Mouse (Mus musculus) testis, postnatal 10 days (tissue): ENCODE results near the gene Rgl1.

Experiments
- DNase-seq: peaks from one replicate; pipeline ENCODE4 v3.0.0; 2021; ENCODE audit warnings: low spot score

Gene Rgl1

DNA sequence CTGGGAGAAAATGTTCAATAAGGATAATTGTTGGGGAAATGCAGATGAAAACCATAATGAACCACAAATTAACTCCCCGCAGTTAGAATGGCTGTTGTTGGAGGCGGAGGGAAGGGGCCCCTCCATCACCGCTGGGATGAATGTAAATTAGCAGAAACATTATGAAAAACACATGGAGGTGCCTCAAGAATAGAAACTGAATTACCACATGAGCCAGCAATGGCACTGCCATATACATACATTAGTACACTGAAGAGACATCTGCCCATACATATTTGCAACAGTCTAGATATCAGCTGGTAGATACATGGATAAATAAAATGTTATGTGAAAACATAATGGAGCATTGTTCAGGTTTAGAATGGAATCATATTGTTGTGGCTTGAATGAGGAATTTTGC lies 51.7 kb downstream of the Rgl1 start:
- no peak for DNase-seq

DNA sequence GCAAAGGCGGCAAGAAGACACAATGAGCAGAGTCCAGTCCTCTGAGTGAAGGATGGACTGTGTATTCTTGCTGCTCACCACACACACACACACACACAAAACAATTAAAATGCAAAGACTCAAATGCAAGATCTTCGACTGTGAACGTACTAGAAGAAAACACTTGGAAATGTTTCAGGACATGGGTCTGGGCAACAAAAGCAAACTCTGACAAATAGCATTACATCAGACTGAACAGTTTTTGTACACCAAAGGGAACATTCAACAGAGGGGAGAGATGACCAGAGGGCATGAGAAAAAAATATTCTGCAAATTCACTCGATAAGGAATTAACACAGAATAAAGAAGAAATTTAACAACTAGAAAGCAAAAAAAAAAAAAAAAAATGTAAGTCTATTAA lies 52.2 kb downstream of the Rgl1 start:
- no peak for DNase-seq

DNA sequence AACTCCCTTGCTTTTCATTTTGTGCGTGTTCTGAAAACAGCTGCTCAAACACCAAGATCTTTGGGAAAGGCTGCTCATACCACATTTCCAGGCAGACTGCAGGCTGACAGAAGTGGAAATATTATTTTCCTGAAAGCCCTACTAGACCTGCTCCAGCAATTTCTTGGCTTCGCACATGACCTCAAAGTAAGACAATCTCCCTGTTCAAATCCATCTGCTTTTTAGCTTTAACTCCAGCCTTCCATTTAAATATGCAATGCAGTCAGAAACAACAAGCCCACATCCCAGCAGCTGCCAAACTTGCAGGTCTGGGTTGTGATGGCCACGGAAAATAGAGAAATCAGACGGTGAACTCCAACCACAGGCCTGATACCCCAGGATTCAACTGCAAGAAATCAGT lies 55.1 kb downstream of the Rgl1 start:
- no peak for DNase-seq

- no peak for DNase-seq
Measured at GRCm38 (mm10) chr1:152707560-152707959, 58.6 kb downstream of the Rgl1 start.

DNA sequence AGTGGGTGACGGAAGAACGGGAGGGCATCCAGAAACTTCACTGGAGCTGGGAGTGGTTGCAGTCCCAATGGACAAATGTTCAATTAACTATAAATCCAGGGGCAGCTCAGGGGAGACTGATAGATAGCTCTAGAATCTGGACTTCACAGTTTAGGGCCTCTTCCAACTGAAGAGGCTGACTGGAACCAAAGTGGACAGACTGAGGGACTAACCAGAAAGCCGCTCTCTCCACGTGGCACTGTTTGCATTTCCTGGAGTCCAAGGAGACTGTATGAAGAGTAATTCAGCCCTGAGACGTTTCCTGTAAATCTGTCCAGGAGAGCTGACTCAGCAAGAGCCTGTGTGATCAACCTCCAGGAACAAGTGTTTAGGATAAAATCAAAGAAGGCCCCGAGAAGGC lies 62.2 kb downstream of the Rgl1 start:
- DNase-seq: no peak

DNA sequence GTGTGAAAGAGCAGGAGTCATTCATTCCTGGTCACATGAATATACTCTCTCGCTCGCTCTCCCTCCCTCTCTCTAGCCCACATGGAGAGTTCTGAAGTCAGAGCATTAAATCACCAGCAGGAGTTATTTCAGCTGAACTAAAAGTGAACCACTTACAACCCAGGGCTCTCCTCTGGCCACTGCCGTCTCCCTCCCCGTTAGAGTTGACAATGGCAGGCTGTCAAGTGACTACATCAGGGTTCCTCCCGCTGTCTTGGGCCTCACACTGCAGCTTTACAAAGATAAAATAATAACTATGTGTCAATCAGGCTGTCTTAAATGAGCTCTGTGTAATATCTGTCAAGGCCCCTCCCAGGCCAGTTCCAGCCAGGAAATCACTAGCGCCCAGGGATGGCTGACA lies 63.2 kb downstream of the Rgl1 start:
- DNase-seq: peak; percentile 47

GRCm38 (mm10) chr1:152701066-152701465 lies 65.1 kb downstream of the Rgl1 start:
- DNase-seq: no peak

DNA sequence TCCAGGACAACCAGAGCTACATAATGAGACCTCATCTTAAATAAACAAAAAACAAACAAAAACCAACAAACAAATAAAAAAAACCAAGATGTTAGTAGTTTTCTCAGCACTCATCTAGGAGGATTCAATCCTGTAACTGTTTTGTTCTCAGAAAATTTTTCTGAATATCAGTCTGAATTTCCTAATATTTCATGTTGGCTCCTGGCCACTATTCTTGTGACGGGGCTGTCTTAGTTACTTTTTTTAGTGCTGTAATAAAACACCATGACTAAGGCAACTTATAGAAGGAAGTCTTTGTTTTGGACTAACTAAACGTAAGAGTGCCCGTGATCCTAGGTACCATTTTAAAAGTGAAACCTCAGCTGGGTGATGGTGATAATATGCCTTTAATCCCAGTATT lies 68.8 kb downstream of the Rgl1 start:
- no peak for DNase-seq

DNA sequence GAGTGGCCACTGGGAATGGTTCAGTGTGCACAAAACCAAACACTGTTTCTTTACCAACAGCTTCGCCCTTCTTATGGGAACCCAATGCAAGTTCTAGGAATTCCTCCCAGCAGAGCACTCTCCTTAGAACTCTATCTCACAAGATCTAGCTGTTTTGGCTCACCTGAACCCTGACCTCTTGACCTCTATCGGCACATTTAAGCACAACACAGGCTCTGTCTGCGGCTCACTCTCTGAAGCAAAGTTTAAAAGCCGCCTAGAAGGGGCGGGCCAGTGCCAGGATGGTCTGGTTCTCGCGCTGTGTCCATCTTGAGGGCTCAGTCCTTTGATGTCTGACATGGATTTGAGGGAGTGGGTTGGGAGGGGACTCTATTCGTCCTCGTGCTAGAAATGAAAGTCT lies 70.7 kb downstream of the Rgl1 start:
- DNase-seq: no peak

DNA sequence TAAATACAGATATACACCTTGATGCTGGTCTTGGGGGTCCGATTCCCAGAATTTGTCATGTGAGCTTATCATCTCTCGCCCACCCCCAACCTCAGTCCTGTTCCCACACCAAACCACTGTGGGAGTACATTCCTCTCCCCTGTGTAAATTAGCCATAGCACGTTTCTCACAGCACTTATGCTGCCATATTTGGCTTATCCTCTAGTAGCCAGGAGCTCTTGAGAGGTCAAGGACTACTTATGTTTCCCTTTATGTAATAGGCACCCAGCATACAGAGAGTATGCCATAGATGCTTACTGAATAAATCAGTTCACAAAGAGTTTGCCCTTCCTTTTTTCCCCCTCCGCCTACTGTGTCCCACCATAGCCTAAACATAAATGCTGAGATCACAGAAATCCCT lies 76.2 kb downstream of the Rgl1 start:
- DNase-seq: no peak

DNA sequence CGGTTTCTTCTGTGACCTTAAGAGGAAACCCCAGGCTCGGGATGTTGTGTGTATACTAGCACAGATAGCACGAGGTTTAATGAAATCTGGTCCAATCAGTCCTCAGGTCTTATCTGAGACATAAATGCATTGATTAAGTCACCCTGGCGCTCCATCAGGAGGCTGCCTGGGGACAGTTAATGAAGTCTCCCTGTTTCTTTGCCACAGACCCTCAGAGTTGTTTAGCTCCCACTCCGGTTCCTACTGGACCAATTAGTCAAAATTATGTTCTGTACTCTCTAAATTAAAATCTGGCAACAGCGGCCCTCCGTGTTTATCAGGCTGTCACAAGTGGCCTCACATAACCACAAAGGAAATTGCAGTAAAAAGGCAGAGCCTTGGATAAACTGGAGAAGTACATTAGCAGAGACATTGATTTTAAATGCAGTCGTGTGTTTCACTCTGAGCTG lies 78.4 kb downstream of the Rgl1 start:
- DNase-seq: no peak

DNA sequence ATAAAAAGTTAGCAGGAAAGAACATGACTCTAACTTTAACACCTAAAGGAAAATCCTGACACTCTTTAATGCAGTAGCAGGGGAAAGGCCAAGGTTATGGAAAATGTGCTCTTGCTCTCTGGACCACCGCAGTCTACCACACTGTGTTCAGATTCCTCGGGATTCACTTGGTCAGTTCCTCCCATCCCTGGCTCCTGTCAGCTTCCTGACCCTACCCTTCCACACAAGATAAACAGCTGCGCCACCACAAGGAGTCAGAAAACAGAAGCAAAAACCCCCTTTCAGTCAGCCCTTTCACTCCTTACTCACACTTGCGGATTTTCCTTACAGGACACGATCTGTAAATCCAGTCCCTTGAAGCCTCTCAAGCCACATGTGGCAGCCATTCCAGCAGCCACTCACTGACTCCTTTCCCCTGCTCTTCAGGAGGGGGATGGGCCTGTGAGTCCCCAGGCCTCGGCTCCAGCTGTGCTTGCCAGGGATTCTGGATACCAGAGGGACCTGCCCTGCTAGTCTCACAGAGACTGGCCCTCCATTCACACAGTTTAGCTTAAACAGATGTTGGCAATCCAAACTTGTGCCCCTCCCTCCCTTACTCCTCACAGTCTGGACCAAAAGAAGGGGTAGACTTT lies 78.9 kb downstream of the Rgl1 start:
- DNase-seq: peak; percentile 52

DNA sequence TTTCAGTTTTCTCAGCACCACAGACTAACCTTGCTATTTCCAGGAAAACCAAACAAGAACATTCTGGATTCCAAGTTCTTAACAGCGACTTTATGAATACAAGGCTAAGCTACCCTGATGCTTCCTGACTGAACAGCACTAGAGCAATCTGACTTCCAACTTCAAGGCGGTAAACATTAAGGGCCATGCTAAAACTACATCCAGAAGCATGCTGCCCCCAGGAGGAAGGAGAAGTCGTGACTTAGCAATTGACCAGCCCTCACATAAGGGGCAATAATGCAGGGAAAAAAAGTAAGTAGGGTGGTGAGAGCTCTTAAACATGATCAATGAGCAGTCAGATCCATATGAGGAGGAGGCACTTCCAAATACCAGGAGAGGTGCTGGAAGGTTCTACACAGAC lies 80.6 kb downstream of the Rgl1 start:
- no peak for DNase-seq

- DNase-seq: no peak
Measured at GRCm38 (mm10) chr1:152682368-152683194, 83.6 kb downstream of the Rgl1 start.

DNA sequence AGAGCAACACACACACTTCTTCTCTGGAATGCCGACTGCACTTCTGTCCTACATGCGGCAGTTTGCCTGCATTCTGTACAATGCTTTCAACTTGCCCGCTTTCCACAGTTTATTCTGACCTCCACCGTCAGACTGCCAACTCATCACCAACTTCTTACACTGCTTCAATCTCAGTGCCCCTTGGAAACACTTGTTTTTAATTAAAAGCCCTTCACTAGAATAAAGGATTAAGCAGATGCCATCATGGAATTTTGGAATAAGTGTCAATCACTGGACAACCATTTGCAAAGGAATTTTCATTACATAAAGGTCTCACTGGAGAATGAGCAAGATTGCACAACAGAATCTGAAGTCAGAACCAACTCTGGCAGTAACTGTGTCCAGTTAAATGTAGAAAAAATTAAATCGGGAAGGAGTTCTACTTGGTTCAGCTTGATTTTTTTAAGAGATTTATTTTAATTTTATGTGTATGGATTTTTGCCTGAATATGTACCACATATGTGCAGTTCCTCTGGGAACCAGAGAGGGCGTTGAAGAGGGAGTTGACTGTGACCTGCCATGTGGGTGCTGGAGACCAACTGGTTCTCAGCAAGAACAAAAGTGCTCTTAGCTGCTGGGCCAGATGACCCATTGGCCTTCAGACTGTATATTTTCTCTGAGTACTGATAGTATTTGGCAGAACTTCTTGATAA lies 84.3 kb downstream of the Rgl1 start:
- peak; percentile 75 for DNase-seq

DNA sequence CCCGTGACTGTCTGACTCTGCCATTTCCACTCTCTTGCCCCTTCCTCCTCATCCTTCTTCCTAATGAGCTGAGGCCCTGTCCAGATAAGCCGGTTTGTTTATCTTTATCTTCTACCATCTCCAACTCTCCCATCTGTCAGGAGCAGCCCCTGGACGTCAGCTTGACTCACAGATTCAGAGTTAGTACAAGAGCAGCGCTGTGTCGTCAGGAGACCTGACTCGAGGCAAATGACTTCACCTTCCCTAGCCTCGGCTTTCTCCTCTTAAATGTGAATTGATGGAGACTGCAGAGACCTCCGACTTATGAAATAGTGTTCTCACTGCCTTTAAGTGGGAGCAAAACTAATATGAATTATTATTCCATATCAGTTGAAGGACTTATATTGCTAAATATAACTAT lies 85.0 kb downstream of the Rgl1 start:
- no peak for DNase-seq

DNA sequence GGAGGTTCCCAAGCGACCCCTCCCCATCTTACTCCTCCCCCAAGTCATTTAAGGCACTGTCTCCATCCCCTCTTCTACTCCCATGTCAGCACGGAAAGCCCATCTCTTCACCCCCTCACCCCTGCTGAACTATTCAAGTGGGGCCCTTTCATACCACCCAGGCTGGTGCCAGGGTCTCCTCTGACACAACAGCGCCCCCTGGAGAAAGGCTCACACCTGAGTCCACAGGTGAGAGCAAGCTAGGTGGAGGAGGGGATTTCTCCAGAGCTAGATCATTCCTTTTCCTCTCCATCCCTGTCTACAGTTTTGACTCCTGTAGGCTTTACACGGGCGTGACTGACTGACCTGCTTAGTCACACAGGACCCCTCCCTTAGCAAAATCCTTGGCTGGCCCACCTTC lies 87.7 kb downstream of the Rgl1 start:
- DNase-seq: peak; percentile 61

DNA sequence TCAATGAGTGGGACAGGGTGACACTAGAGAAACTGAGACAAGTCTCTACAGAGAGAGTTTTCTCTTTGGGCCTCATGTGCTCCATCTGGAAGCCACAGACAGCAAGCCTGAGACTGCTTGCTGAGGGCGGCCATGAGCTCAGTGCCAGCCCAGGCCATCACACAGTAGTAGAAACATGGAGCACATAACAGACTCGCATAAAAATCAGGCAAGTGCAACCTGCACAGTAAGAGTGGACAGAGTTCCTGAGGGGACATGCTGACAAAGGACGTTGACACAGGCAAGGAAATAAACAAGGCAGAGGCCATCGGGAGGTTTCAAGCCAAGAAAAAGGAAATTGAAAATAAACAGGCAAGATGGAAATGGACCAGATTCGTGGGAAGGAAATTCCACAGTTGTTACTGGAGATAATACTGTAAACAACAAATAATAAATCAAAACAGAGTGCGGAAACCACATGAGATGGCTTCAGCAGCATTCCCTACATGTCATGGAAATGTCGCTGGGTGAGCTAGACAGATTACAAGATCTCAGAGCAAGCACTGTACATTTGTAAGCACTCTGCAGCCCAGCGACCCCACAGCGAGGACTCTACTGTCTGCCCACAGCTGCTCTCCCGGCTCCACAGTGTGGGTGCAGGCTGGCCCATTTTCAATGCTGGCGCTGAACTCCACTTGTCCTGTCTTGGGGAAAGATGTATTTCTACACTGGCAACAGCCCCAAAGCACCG lies 88.5 kb downstream of the Rgl1 start:
- no peak for DNase-seq

DNA sequence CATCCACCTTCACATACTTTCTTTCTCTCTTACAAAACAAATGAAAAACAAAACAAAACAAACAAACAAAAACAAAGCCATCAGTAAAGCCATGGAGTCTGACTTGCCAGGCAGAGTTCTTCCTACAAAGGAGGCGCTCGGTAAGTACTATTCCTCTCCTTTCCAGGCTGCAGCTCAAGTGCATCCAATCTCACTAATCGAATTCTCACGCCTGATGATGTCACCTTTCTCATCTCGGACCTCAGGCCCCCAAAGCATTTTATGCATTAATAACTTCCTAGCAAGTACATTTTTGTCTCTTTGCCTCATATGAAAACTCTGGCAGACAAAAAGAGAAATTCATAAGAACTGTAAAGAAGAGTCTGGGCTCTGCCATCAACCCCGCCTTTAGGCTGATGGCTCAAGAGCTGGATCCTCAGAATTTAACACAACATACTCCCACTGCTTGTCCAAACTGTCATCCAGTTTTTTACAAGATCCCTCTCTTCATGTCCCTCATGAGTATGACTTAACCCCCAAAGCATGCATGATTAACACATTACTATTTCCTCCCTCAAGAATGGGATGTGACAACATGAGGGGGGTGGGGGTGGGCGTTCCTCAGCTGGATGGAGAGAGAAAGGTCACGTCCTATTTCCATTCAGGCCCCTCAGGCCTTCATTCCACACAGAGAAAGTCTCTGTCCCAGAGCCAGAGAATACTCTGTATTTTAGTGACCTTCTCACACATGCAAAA lies 96.5 kb downstream of the Rgl1 start:
- DNase-seq: no peak

- no peak for DNase-seq
Measured at GRCm38 (mm10) chr1:152660436-152660835, 105.7 kb downstream of the Rgl1 start.

DNA sequence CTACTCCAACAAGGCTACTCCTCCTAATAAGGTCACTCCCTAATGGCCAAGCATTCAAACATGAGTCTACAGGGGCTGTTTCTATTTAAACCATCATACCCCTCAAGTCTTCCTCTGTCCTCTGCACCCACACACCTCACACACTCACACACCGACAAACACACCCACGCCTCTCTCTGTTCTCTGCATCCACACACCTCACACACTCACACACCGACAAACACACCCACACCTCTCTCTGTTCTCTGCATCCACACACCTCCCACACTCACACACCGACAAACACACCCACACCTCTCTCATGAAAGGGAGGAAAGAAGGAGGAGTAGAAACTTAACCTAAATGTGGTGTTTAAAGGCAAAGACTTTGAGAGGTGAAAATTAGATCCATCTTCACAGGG lies 106.2 kb downstream of the Rgl1 start:
- no peak for DNase-seq

GRCm38 (mm10) chr1:152656601-152657000 lies 109.5 kb downstream of the Rgl1 start:
- DNase-seq: no peak
